Mouse (Mus musculus): ENCODE results near the gene Zic4.

Gene Zic4

GRCm38 (mm10) chr9:91400482-91401093 lies 38.4 kb downstream of the Zic4 start:
- DNase-seq (ENCODE audit: low read depth, low spot score), result no peak

GRCm38 (mm10) chr9:91401471-91401870 lies 39.3 kb downstream of the Zic4 start:
- DNase-seq (ENCODE audit: low read depth, low spot score), result no peak

GRCm38 (mm10) chr9:91404229-91404628 lies 42.0 kb downstream of the Zic4 start:
- DNase-seq (ENCODE audit: low read depth, low spot score), result no peak

GRCm38 (mm10) chr9:91404905-91405752 lies 42.9 kb downstream of the Zic4 start:
- DNase-seq (ENCODE audit: low read depth, low spot score), result no peak

- peak; percentile 27 for DNase-seq (ENCODE audit: low read depth, low spot score)
These were observed 43.6 kb downstream of the Zic4 start for GRCm38 (mm10) chr9:91405753-91406178.

GRCm38 (mm10) chr9:91406258-91406763 lies 44.1 kb downstream of the Zic4 start:
- DNase-seq (ENCODE audit: low read depth, low spot score), result no peak

- peak; percentile 41 for DNase-seq (ENCODE audit: low read depth, low spot score)
These were observed 47.6 kb downstream of the Zic4 start for GRCm38 (mm10) chr9:91409771-91410170.

GRCm38 (mm10) chr9:91414007-91414661 lies 51.9 kb downstream of the Zic4 start:
- peak; percentile 73 for DNase-seq (ENCODE audit: low read depth, low spot score)

- peak; percentile 20 for DNase-seq (ENCODE audit: low read depth, low spot score)
These were observed 58.2 kb downstream of the Zic4 start for GRCm38 (mm10) chr9:91420441-91420840.

Data from R1 (cell line).